Mouse (Mus musculus): ENCODE measurements around the gene Prokr1. TPM values are rescaled to one million over a fixed set of nuclear protein-coding genes. Genes with fewer than 3 reads are reported as not detected.

Gene Prokr1
- polyA plus RNA-seq, 1 experiment from 2014 or later = 2.2 TPM

- H3K4me1 ChIP-seq (ENCODE audit: control insufficient read depth, insufficient read depth, low read depth, low read length) = no peaks in the 10 kb centered on the region
- WGBS = 58% methylated on average over 11 of the region's 11 CpGs
- no peak overlapping the region for H3K9ac ChIP-seq (ENCODE audit: low read depth, low read length)
- no peaks in the 10 kb centered on the region for H3K36me3 ChIP-seq (ENCODE audit: control insufficient read depth, insufficient read depth, low read length)
- no peak overlapping the region for H3K27ac ChIP-seq (ENCODE audit: low read depth, low read length)
- H3K4me3 ChIP-seq (ENCODE audit: low read length) = no peak overlapping the region
- H3K27me3 ChIP-seq (replicated peaks; ENCODE audit: control insufficient read depth, insufficient read depth, low read length) = no peaks in the 10 kb centered on the region
- H3K9me3 ChIP-seq (ENCODE audit: control insufficient read depth, low read length) = no peaks in the 10 kb centered on the region
- ATAC-seq = no peak
- no peak overlapping the region for H3K4me2 ChIP-seq (ENCODE audit: low read length)
Measured at GRCm38 (mm10) chr6:87614794-87615695, 24.5 kb upstream of the Prokr1 start.

GRCm38 (mm10) chr6:87599825-87600224, 9.3 kb upstream of the Prokr1 start:
- Histone ChIP-seq H3K4me3 (ENCODE audit: low read length) (no peak overlapping the region), H3K27ac (ENCODE audit: low read depth, low read length) (no peak overlapping the region), H3K36me3 (ENCODE audit: control insufficient read depth, insufficient read depth, low read length) (no peaks in the 10 kb centered on the region), H3K4me2 (ENCODE audit: low read length) (no peak overlapping the region), H3K4me1 (ENCODE audit: control insufficient read depth, insufficient read depth, low read depth, low read length) (peaks cover 4% of the 10 kb centered on the region), H3K9ac (ENCODE audit: low read depth, low read length) (no peak overlapping the region), H3K9me3 (ENCODE audit: control insufficient read depth, low read length) (no peaks in the 10 kb centered on the region), H3K27me3 (replicated peaks; ENCODE audit: control insufficient read depth, insufficient read depth, low read length) (no peaks in the 10 kb centered on the region)
- ATAC-seq = no peak

GRCm38 (mm10) chr6:87597116-87597833, 6.7 kb upstream of the Prokr1 start:
- H3K9me3 ChIP-seq (ENCODE audit: control insufficient read depth, low read length) = no peaks in the 10 kb centered on the region
- peak overlapping the region; percentile 47 for H3K27ac ChIP-seq (ENCODE audit: low read depth, low read length)
- peak; percentile 97 for ATAC-seq
- no peak overlapping the region for H3K9ac ChIP-seq (ENCODE audit: low read depth, low read length)
- 29% methylated on average over 10 of the region's 10 CpGs for WGBS
- H3K27me3 ChIP-seq (replicated peaks; ENCODE audit: control insufficient read depth, insufficient read depth, low read length) = no peaks in the 10 kb centered on the region
- no peak overlapping the region for H3K4me3 ChIP-seq (ENCODE audit: low read length)
- no peaks in the 10 kb centered on the region for H3K36me3 ChIP-seq (ENCODE audit: control insufficient read depth, insufficient read depth, low read length)
- peaks cover 4% of the 10 kb centered on the region for H3K4me1 ChIP-seq (ENCODE audit: control insufficient read depth, insufficient read depth, low read depth, low read length)
- H3K4me2 ChIP-seq (ENCODE audit: low read length) = no peak overlapping the region; the same call in 1 of the 2 replicates

- no peak overlapping the region for H3K27ac ChIP-seq (ENCODE audit: low read depth, low read length)
- H3K36me3 ChIP-seq (ENCODE audit: control insufficient read depth, insufficient read depth, low read length) = no peaks in the 10 kb centered on the region
- no peak for ATAC-seq
- H3K4me2 ChIP-seq (ENCODE audit: low read length) = no peak overlapping the region
- WGBS = 85% methylated on average over 6 of the region's 6 CpGs
- no peaks in the 10 kb centered on the region for H3K9me3 ChIP-seq (ENCODE audit: control insufficient read depth, low read length)
- H3K4me3 ChIP-seq (ENCODE audit: low read length) = no peak overlapping the region
- H3K9ac ChIP-seq (ENCODE audit: low read depth, low read length) = no peak overlapping the region
- no peaks in the 10 kb centered on the region; the same call in 1 of the 2 replicates for H3K27me3 ChIP-seq (replicated peaks; ENCODE audit: control insufficient read depth, insufficient read depth, low read length)
- H3K4me1 ChIP-seq (ENCODE audit: control insufficient read depth, insufficient read depth, low read depth, low read length) = peaks cover 9% of the 10 kb centered on the region
Measured at GRCm38 (mm10) chr6:87594188-87594587, 3.6 kb upstream of the Prokr1 start.

GRCm38 (mm10) chr6:87589718-87590393, 687 bp downstream of the Prokr1 start:
- Histone ChIP-seq H3K4me3 (ENCODE audit: low read length) (peak overlapping the region; percentile 50), H3K4me2 (ENCODE audit: low read length) (peak overlapping the region; percentile 92), H3K27me3 (replicated peaks; ENCODE audit: control insufficient read depth, insufficient read depth, low read length) (no peaks in the 10 kb centered on the region; the same call in 1 of the 2 replicates), H3K9me3 (ENCODE audit: control insufficient read depth, low read length) (no peaks in the 10 kb centered on the region), H3K9ac (ENCODE audit: low read depth, low read length) (peak overlapping the region; percentile 59), H3K27ac (ENCODE audit: low read depth, low read length) (no peak overlapping the region), H3K36me3 (ENCODE audit: control insufficient read depth, insufficient read depth, low read length) (no peaks in the 10 kb centered on the region), H3K4me1 (ENCODE audit: control insufficient read depth, insufficient read depth, low read depth, low read length) (peaks cover 5% of the 10 kb centered on the region)
- ATAC-seq = peak; percentile 26; the same call in 1 of the 2 replicates
- WGBS = 16% methylated on average over 12 of the region's 12 CpGs

GRCm38 (mm10) chr6:87583991-87584390, 6.6 kb downstream of the Prokr1 start:
- no peak overlapping the region for H3K4me3 ChIP-seq (ENCODE audit: low read length)
- H3K9ac ChIP-seq (ENCODE audit: low read depth, low read length) = no peak overlapping the region
- no peaks in the 10 kb centered on the region for H3K36me3 ChIP-seq (ENCODE audit: control insufficient read depth, insufficient read depth, low read length)
- H3K4me1 ChIP-seq (ENCODE audit: control insufficient read depth, insufficient read depth, low read depth, low read length) = no peaks in the 10 kb centered on the region
- no peak overlapping the region for H3K4me2 ChIP-seq (ENCODE audit: low read length)
- H3K27ac ChIP-seq (ENCODE audit: low read depth, low read length) = no peak overlapping the region
- H3K27me3 ChIP-seq (replicated peaks; ENCODE audit: control insufficient read depth, insufficient read depth, low read length) = no peaks in the 10 kb centered on the region
- no peak for ATAC-seq
- no peaks in the 10 kb centered on the region for H3K9me3 ChIP-seq (ENCODE audit: control insufficient read depth, low read length)
- 87% methylated on average over 7 of the region's 7 CpGs for WGBS

GRCm38 (mm10) chr6:87583183-87583611, 7.3 kb downstream of the Prokr1 start:
- ATAC-seq = no peak
- Histone ChIP-seq H3K27me3 (replicated peaks; ENCODE audit: control insufficient read depth, insufficient read depth, low read length) (no peaks in the 10 kb centered on the region), H3K4me2 (ENCODE audit: low read length) (no peak overlapping the region), H3K4me1 (ENCODE audit: control insufficient read depth, insufficient read depth, low read depth, low read length) (no peaks in the 10 kb centered on the region), H3K4me3 (ENCODE audit: low read length) (no peak overlapping the region), H3K27ac (ENCODE audit: low read depth, low read length) (no peak overlapping the region), H3K9ac (ENCODE audit: low read depth, low read length) (no peak overlapping the region), H3K36me3 (ENCODE audit: control insufficient read depth, insufficient read depth, low read length) (no peaks in the 10 kb centered on the region), H3K9me3 (ENCODE audit: control insufficient read depth, low read length) (no peaks in the 10 kb centered on the region)
- WGBS = 96% methylated on average over 1 of the region's 1 CpGs

- Histone ChIP-seq H3K4me3 (ENCODE audit: low read length) (no peak overlapping the region), H3K27ac (ENCODE audit: low read depth, low read length) (no peak overlapping the region), H3K9ac (ENCODE audit: low read depth, low read length) (no peak overlapping the region), H3K9me3 (ENCODE audit: control insufficient read depth, low read length) (no peaks in the 10 kb centered on the region), H3K4me2 (ENCODE audit: low read length) (no peak overlapping the region), H3K36me3 (ENCODE audit: control insufficient read depth, insufficient read depth, low read length) (no peaks in the 10 kb centered on the region), H3K27me3 (replicated peaks; ENCODE audit: control insufficient read depth, insufficient read depth, low read length) (no peaks in the 10 kb centered on the region), H3K4me1 (ENCODE audit: control insufficient read depth, insufficient read depth, low read depth, low read length) (no peaks in the 10 kb centered on the region)
- ATAC-seq = no peak
- WGBS = 79% methylated on average over 6 of the region's 6 CpGs
Measured at GRCm38 (mm10) chr6:87582456-87582855, 8.1 kb downstream of the Prokr1 start.

GRCm38 (mm10) chr6:87581581-87581980, 9.0 kb downstream of the Prokr1 start:
- H3K27me3 ChIP-seq (replicated peaks; ENCODE audit: control insufficient read depth, insufficient read depth, low read length) = no peaks in the 10 kb centered on the region
- H3K4me2 ChIP-seq (ENCODE audit: low read length) = no peak overlapping the region
- no peaks in the 10 kb centered on the region for H3K36me3 ChIP-seq (ENCODE audit: control insufficient read depth, insufficient read depth, low read length)
- H3K4me1 ChIP-seq (ENCODE audit: control insufficient read depth, insufficient read depth, low read depth, low read length) = no peaks in the 10 kb centered on the region
- 88% methylated on average over 18 of the region's 18 CpGs for WGBS
- no peak overlapping the region for H3K27ac ChIP-seq (ENCODE audit: low read depth, low read length)
- no peak overlapping the region for H3K4me3 ChIP-seq (ENCODE audit: low read length)
- no peak overlapping the region for H3K9ac ChIP-seq (ENCODE audit: low read depth, low read length)
- no peak for ATAC-seq
- no peaks in the 10 kb centered on the region for H3K9me3 ChIP-seq (ENCODE audit: control insufficient read depth, low read length)
